Mouse (Mus musculus): ENCODE results near the gene 2310022B05Rik. TPM values are rescaled to one million over a fixed set of nuclear protein-coding genes. Genes with fewer than 3 reads are reported as not detected.

Gene 2310022B05Rik
- polyA plus RNA-seq, 1 experiment from 2014 or later, result 30.1 TPM

GRCm38 (mm10) chr8:124681077-124681791, 18.1 kb upstream of the 2310022B05Rik start:
- Histone ChIP-seq H3K4me2 (no peak overlapping the region), H3K36me3 (peaks cover 45% of the 10 kb centered on the region), H3K27me3 (no peaks in the 10 kb centered on the region), H3K9ac (no peak overlapping the region), H3K27ac (0 out of 2 replicates have a peak overlapping the region, but pooled peaks have one; percentile 10), H3K9me3 (no peaks in the 10 kb centered on the region), H3K4me1 (peaks cover 18% of the 10 kb centered on the region), H3K4me3 (no peak overlapping the region)
- 60% methylated on average over 10 of the region's 10 CpGs for WGBS
- ATAC-seq (ENCODE audit: borderline replicate concordance, extremely low read depth, low FRiP score, low TSS enrichment), result no peak

- WGBS, result 92% methylated on average over 13 of the region's 13 CpGs
- H3K27ac ChIP-seq, result no peak overlapping the region
- no peaks in the 10 kb centered on the region for H3K9me3 ChIP-seq
- H3K4me1 ChIP-seq, result peaks cover 18% of the 10 kb centered on the region
- peaks cover 41% of the 10 kb centered on the region for H3K36me3 ChIP-seq
- no peak overlapping the region for H3K4me2 ChIP-seq
- H3K4me3 ChIP-seq, result no peak overlapping the region
- H3K9ac ChIP-seq, result no peak overlapping the region
- no peaks in the 10 kb centered on the region for H3K27me3 ChIP-seq
- no peak for ATAC-seq (ENCODE audit: borderline replicate concordance, extremely low read depth, low FRiP score, low TSS enrichment)
These were observed 15.1 kb upstream of the 2310022B05Rik start for GRCm38 (mm10) chr8:124678246-124678645.

GRCm38 (mm10) chr8:124677486-124677885, 14.3 kb upstream of the 2310022B05Rik start:
- Histone ChIP-seq H3K4me1 (peaks cover 18% of the 10 kb centered on the region), H3K9me3 (no peaks in the 10 kb centered on the region), H3K27me3 (no peaks in the 10 kb centered on the region), H3K27ac (no peak overlapping the region), H3K9ac (peak overlapping the region; percentile 24; the same call in 1 of the 2 replicates), H3K4me3 (no peak overlapping the region), H3K36me3 (peaks cover 43% of the 10 kb centered on the region), H3K4me2 (no peak overlapping the region)
- WGBS, result 43% methylated on average over 12 of the region's 12 CpGs
- peak; percentile 80; the same call in 1 of the 2 replicates for ATAC-seq (ENCODE audit: borderline replicate concordance, extremely low read depth, low FRiP score, low TSS enrichment)

GRCm38 (mm10) chr8:124677078-124677477, 13.9 kb upstream of the 2310022B05Rik start:
- no peak overlapping the region for H3K4me2 ChIP-seq
- H3K9ac ChIP-seq, result peak overlapping the region; percentile 24; the same call in 1 of the 2 replicates
- peaks cover 15% of the 10 kb centered on the region for H3K4me1 ChIP-seq
- peaks cover 45% of the 10 kb centered on the region for H3K36me3 ChIP-seq
- H3K27me3 ChIP-seq, result no peaks in the 10 kb centered on the region
- no peak for ATAC-seq (ENCODE audit: borderline replicate concordance, extremely low read depth, low FRiP score, low TSS enrichment)
- no peaks in the 10 kb centered on the region for H3K9me3 ChIP-seq
- WGBS, result 85% methylated on average over 7 of the region's 7 CpGs
- no peak overlapping the region for H3K4me3 ChIP-seq
- no peak overlapping the region for H3K27ac ChIP-seq

- Histone ChIP-seq H3K27me3 (no peaks in the 10 kb centered on the region), H3K4me2 (no peak overlapping the region), H3K27ac (no peak overlapping the region), H3K4me3 (no peak overlapping the region), H3K36me3 (peaks cover 40% of the 10 kb centered on the region), H3K4me1 (peaks cover 10% of the 10 kb centered on the region), H3K9ac (no peak overlapping the region), H3K9me3 (no peaks in the 10 kb centered on the region)
- 90% methylated on average over 4 of the region's 4 CpGs for WGBS
- ATAC-seq (ENCODE audit: borderline replicate concordance, extremely low read depth, low FRiP score, low TSS enrichment), result no peak
These were observed 13.5 kb upstream of the 2310022B05Rik start for GRCm38 (mm10) chr8:124676661-124677060.

GRCm38 (mm10) chr8:124672345-124672744, 9.2 kb upstream of the 2310022B05Rik start:
- Histone ChIP-seq H3K9me3 (no peaks in the 10 kb centered on the region), H3K4me2 (no peak overlapping the region), H3K27ac (no peak overlapping the region), H3K9ac (no peak overlapping the region), H3K36me3 (peaks cover 27% of the 10 kb centered on the region), H3K4me1 (peaks cover 2% of the 10 kb centered on the region), H3K4me3 (no peak overlapping the region), H3K27me3 (no peaks in the 10 kb centered on the region)
- 94% methylated on average over 2 of the region's 2 CpGs for WGBS
- ATAC-seq (ENCODE audit: borderline replicate concordance, extremely low read depth, low FRiP score, low TSS enrichment), result no peak

GRCm38 (mm10) chr8:124668798-124669197, 5.6 kb upstream of the 2310022B05Rik start:
- Histone ChIP-seq H3K4me3 (no peak overlapping the region), H3K36me3 (peaks cover 14% of the 10 kb centered on the region; the same call in 1 of the 2 replicates), H3K27me3 (no peaks in the 10 kb centered on the region), H3K4me2 (no peak overlapping the region), H3K27ac (no peak overlapping the region), H3K9me3 (no peaks in the 10 kb centered on the region), H3K4me1 (peaks cover under 1% of the 10 kb centered on the region), H3K9ac (no peak overlapping the region)
- WGBS, result 70% methylated on average over 3 of the region's 3 CpGs
- no peak for ATAC-seq (ENCODE audit: borderline replicate concordance, extremely low read depth, low FRiP score, low TSS enrichment)

GRCm38 (mm10) chr8:124664414-124664813, 1.2 kb upstream of the 2310022B05Rik start:
- no peaks in the 10 kb centered on the region for H3K9me3 ChIP-seq
- no peaks in the 10 kb centered on the region for H3K36me3 ChIP-seq
- no peak overlapping the region for H3K4me2 ChIP-seq
- H3K27ac ChIP-seq, result no peak overlapping the region
- H3K4me1 ChIP-seq, result peaks cover 32% of the 10 kb centered on the region
- no peaks in the 10 kb centered on the region for H3K27me3 ChIP-seq
- H3K9ac ChIP-seq, result no peak overlapping the region
- ATAC-seq (ENCODE audit: borderline replicate concordance, extremely low read depth, low FRiP score, low TSS enrichment), result no peak
- 66% methylated on average over 3 of the region's 3 CpGs for WGBS
- H3K4me3 ChIP-seq, result no peak overlapping the region

- peak overlapping the region; percentile 78 for H3K4me2 ChIP-seq
- ATAC-seq (ENCODE audit: borderline replicate concordance, extremely low read depth, low FRiP score, low TSS enrichment), result no peak
- H3K36me3 ChIP-seq, result no peaks in the 10 kb centered on the region
- peaks cover 36% of the 10 kb centered on the region for H3K4me1 ChIP-seq
- peak overlapping the region; percentile 84 for H3K27ac ChIP-seq
- 45% methylated on average over 4 of the region's 4 CpGs for WGBS
- H3K9me3 ChIP-seq, result no peaks in the 10 kb centered on the region
- H3K9ac ChIP-seq, result peak overlapping the region; percentile 86; the same call in 1 of the 2 replicates
- H3K4me3 ChIP-seq, result peak overlapping the region; percentile 83
- H3K27me3 ChIP-seq, result no peaks in the 10 kb centered on the region
These were observed 683 bp upstream of the 2310022B05Rik start for GRCm38 (mm10) chr8:124663874-124664230.

GRCm38 (mm10) chr8:124662446-124663111, 590 bp downstream of the 2310022B05Rik start:
- no peaks in the 10 kb centered on the region for H3K36me3 ChIP-seq
- H3K27me3 ChIP-seq, result no peaks in the 10 kb centered on the region
- ATAC-seq (ENCODE audit: borderline replicate concordance, extremely low read depth, low FRiP score, low TSS enrichment), result peak; percentile 31
- peak overlapping the region; percentile 84 for H3K27ac ChIP-seq
- H3K4me2 ChIP-seq, result peak overlapping the region; percentile 78
- WGBS, result 0% methylated on average over 26 of the region's 49 CpGs
- H3K9ac ChIP-seq, result peak overlapping the region; percentile 86
- H3K4me3 ChIP-seq, result peak overlapping the region; percentile 83
- no peaks in the 10 kb centered on the region for H3K9me3 ChIP-seq
- peaks cover 49% of the 10 kb centered on the region for H3K4me1 ChIP-seq

GRCm38 (mm10) chr8:124661781-124662180, 1.4 kb downstream of the 2310022B05Rik start:
- Histone ChIP-seq H3K9me3 (no peaks in the 10 kb centered on the region), H3K27ac (peak overlapping the region; percentile 84), H3K4me3 (peak overlapping the region; percentile 83), H3K36me3 (no peaks in the 10 kb centered on the region), H3K9ac (peak overlapping the region; percentile 86), H3K4me2 (peak overlapping the region; percentile 78), H3K4me1 (peaks cover 49% of the 10 kb centered on the region), H3K27me3 (no peaks in the 10 kb centered on the region)
- ATAC-seq (ENCODE audit: borderline replicate concordance, extremely low read depth, low FRiP score, low TSS enrichment), result no peak
- WGBS, result 12% methylated on average over 9 of the region's 9 CpGs

GRCm38 (mm10) chr8:124658415-124658814, 4.8 kb downstream of the 2310022B05Rik start:
- Histone ChIP-seq H3K4me3 (no peak overlapping the region), H3K9me3 (no peaks in the 10 kb centered on the region), H3K4me1 (peaks cover 58% of the 10 kb centered on the region), H3K36me3 (no peaks in the 10 kb centered on the region), H3K4me2 (no peak overlapping the region), H3K27ac (peak overlapping the region; percentile 20), H3K27me3 (no peaks in the 10 kb centered on the region), H3K9ac (no peak overlapping the region)
- peak; percentile 33; the same call in 1 of the 2 replicates for ATAC-seq (ENCODE audit: borderline replicate concordance, extremely low read depth, low FRiP score, low TSS enrichment)
- WGBS, result 16% methylated on average over 2 of the region's 2 CpGs
